Mouse (Mus musculus) adrenal gland, adult (tissue): ENCODE measurements around the gene Ttc29.

Experiments used
- DNase-seq, 2 experiments: peaks; one replicate each; pipeline ENCODE4 v3.0.0; 2022 to 2023; ENCODE audit warnings: low spot score in 1 of 2; ENCODE audit not compliant: inconsistent age in 2 of 2

Gene Ttc29

DNA sequence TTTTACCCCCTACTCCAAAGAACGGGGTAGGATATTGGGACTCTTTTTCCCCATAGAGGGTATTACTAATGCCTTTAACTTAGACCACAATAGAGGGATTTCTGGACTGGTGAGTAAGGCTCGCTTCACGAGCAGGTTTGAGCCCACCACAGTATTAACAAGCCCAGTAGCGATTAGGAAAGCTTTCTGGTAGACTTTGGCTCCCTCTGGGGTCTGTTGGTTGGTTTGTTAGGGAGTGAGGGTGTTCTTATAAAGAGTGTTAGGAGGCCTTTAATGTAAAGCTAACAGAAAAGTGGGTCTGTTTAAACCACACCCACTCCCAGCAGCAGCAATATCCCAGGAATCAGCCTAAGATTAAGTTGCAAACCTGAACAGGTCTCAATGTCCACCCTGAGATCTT, 206.2 kb downstream of the Ttc29 start:
- DNase-seq: no peak

GRCm38 (mm10) chr8:78420101-78420503, 207.0 kb downstream of the Ttc29 start:
- peak; percentile 8 to 48 for DNase-seq

DNA sequence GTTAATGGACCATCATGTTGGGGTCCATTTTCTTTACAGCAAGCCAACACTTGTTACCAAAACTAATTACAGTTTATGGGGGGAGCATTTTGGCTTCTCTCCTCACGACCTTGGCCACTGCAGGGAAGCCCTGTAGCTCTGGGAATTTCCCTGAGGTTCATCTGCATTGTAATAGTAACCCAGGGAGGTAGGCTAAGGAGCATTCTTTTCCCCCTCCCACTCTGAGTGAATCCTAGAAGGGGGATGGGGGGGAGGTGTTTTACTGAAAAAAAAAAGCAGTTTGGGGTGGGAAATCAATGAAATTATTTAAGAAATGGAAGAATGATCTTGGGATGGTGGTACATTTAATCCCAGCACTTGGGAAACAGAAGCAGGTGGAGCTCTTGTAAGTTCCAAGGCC, 210.8 kb downstream of the Ttc29 start:
- no peak for DNase-seq

DNA sequence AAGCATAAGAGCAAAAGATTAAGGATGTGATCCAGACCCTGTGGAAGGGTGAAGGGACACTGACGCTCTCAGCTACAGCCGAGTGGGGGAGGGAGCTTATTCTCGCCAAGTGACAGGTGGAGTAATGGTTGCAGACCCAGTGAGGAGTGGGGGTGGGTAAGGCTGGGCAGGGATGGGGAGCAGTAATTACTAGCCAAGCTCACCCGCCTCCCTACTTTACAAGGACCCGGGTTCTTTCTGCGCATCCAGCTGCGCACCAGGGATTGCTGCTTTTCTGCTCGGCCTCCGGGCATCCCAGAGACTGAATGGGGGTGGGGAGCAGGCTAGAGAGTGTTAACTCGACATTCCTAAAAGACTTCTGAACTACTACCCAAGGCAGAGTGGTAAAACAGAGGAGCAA, 213.4 kb downstream of the Ttc29 start:
- DNase-seq: no peak

GRCm38 (mm10) chr8:78426875-78427768, 214.0 kb downstream of the Ttc29 start:
- DNase-seq: no peak

DNA sequence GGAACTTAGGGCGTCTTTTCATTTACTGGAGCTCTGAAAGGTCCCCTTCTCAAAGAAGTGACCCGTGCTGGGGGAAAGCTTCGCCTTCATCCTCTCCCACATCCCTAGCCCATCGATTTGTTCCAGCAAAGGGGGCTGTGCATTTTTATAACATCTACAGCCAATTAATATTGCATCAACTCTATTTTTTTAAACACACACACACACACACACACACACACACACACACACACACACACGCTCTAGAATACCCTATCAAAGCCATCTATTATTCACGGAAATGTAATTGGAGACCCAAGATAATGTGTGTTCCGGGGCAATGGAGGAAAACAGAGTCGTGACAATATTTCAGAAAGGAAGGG, 214.7 kb downstream of the Ttc29 start:
- no peak for DNase-seq

DNA sequence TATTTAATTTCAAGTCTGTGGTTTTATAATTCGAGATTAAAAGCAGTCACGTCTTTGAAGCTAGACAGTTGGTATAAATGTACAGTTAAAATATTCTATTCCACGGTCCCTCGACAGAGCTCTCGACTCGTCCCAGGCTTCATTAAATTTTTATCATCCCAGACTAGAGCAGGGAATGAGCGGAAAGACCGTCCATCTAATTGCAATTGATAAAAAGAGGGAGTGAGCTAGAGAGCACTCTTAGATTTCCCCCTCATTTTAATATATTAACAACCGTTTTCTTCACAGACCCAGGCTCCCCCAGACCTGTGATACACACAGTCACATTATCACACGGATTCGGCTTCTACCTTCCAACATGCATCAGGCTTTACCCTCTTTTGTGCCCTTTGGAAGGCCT, 215.1 kb downstream of the Ttc29 start:
- no peak for DNase-seq

- DNase-seq: peak; percentile 26 to 75
These were observed 218.3 kb downstream of the Ttc29 start for GRCm38 (mm10) chr8:78431356-78431755.

DNA sequence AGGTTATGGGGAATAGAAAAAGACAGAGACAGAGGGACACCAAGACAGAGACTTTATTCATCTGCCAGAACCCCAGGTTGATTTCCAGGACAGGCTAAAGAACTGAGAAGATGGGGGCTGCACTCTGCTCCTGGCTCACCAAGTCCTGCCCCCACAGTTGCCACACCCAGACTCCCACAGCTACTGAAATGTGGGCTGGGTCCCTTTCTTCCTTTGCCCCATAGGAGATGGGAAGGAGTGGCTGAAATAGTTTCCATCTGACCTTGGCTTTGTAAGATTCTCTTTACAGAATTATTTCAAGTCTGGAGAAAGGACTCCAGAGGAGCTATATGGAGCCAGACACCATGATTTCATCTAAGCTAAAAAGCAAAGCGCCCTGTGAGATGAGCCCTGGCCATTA, 219.4 kb downstream of the Ttc29 start:
- no peak for DNase-seq

GRCm38 (mm10) chr8:78433318-78433717, 220.2 kb downstream of the Ttc29 start:
- no peak for DNase-seq

GRCm38 (mm10) chr8:78434340-78434739, 221.2 kb downstream of the Ttc29 start:
- no peak for DNase-seq

- DNase-seq: no peak
These were observed 221.9 kb downstream of the Ttc29 start for GRCm38 (mm10) chr8:78434823-78435623.

DNA sequence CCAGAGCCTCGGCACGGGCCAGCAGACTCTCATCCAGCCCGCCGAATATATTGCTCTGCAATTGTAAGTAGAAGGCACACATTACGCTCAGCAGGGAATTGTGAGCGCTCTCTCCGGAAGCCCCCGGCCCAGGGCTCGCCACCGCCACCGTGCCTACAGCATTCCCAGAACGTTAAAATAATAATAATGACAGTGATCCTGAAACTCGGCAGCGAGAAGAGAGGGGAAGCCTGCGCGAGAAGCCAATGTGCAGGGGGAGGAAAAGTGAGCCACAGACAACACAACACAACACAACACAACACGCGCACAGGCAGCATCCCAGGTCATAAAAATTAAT, 222.5 kb downstream of the Ttc29 start:
- no peak for DNase-seq

- DNase-seq: peak; percentile 7 to 46
These were observed 223.1 kb downstream of the Ttc29 start, which contains the start of gene Pou4f2 for GRCm38 (mm10) chr8:78436071-78436651. Gene Pou4f2, minus strand, starts transcription at chr8:78436645.

DNA sequence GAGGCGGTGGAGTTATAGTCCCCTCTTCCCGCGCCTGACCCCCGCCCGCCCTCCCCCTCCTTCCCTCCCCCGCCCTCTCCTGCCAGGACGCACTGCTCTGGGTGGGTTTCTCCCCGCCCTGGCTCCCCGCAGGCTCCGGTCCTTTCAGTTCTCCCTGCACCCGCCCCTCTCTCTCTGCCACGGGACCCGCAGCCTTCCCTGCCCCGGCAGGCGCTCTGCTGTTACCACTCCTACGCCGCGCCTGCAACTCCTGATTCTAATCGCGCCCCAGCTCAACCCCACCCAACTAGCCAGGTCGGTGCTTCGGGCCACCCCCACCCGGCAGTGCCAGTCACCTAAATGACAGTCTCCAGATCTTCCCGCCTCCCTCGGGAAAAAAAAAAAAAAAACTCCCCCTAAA, 223.6 kb downstream of the Ttc29 start:
- DNase-seq: no peak

GRCm38 (mm10) chr8:78437140-78438045, 224.3 kb downstream of the Ttc29 start:
- no peak for DNase-seq

DNA sequence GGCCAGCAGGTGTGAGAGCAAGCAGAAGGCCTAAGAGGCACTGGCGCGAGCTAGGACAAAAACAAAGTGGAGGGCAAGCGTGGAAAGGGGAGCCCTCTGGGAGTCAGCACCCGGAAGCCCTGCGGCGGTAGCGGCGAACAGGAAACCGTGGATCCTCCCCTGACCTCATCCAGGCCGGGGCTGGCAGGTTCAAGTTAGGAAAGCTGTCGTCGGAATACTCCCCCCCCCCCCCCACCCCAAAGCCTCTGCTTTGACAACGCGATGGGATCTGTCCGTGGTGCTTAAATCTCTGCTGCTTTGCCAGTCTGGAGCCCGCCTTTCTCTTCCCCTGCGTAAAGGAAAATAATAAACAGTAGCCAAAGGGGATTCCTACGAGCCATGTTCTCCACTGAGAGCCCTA, 225.0 kb downstream of the Ttc29 start:
- DNase-seq: peak; percentile 30 to 74

- DNase-seq: no peak
These were observed 229.7 kb downstream of the Ttc29 start for GRCm38 (mm10) chr8:78442781-78443180.
